In genomic region chr10:21382914-21383313, GRCm38 (mm10) we compare ENCODE assay signal across 9 mouse cellular contexts. TPM values are rescaled to one million over a fixed set of nuclear protein-coding genes. Genes with fewer than 3 reads are reported as not detected.
DNase-seq lines count a peak whose midpoint lies in the region; ATAC-seq lines count a peak whose summit lies in the region.
"Had no signal": no experiment of that assay in that cellular context is flagged by ENCODE, and none has a peak within 500 bp of the region (broad histone marks: within the 10 kb centered on the region; RNA-seq: fewer than 3 reads in every experiment).

No protein-coding gene starts in this region.

- WGBS in neural tube, embryonic 11.5 days, result 32% methylated on average over 6 of the region's 6 CpGs
- 24% methylated on average over 6 of the region's 6 CpGs for WGBS in neural tube, embryonic 15.5 days

- H3K36me3 ChIP-seq in neural tube, embryonic 11.5 days (ENCODE audit: control insufficient read depth, insufficient read depth, low read length), result no peaks in the 10 kb centered on the region
- H3K36me3 ChIP-seq in neural tube, embryonic 15.5 days, result no peaks in the 10 kb centered on the region
- H3K36me3 ChIP-seq: limb, embryonic 13.5 days had no signal

- no peak overlapping the region for H3K9ac ChIP-seq in neural tube, embryonic 11.5 days (ENCODE audit: low read length)
- no peak overlapping the region for H3K9ac ChIP-seq in neural tube, embryonic 15.5 days (replicated peaks)
- H3K9ac ChIP-seq: limb, embryonic 13.5 days had no signal

- no peaks in the 10 kb centered on the region for H3K27me3 ChIP-seq in neural tube, embryonic 11.5 days (ENCODE audit: control insufficient read depth, insufficient read depth, low read length)
- no peaks in the 10 kb centered on the region for H3K27me3 ChIP-seq in neural tube, embryonic 15.5 days (replicated peaks)

- no peak overlapping the region for H3K4me3 ChIP-seq in neural tube, embryonic 11.5 days (ENCODE audit: low read depth, low read length)
- no peak overlapping the region for H3K4me3 ChIP-seq in neural tube, embryonic 15.5 days (replicated peaks)
- H3K4me3 ChIP-seq: limb, embryonic 13.5 days had no signal

- no peak overlapping the region for H3K27ac ChIP-seq in neural tube, embryonic 11.5 days (ENCODE audit: low read depth, low read length)
- H3K27ac ChIP-seq in neural tube, embryonic 15.5 days (replicated peaks), result no peak overlapping the region
- H3K27ac ChIP-seq: limb, embryonic 13.5 days had no signal

- H3K4me2 ChIP-seq in neural tube, embryonic 11.5 days (ENCODE audit: low read depth), result no peak overlapping the region
- H3K4me2 ChIP-seq in neural tube, embryonic 15.5 days, result no peak overlapping the region
- H3K4me2 ChIP-seq: limb, embryonic 13.5 days had no signal

- H3K9me3 ChIP-seq in neural tube, embryonic 11.5 days (ENCODE audit: control insufficient read depth, low read length), result no peaks in the 10 kb centered on the region
- H3K9me3 ChIP-seq in neural tube, embryonic 15.5 days (replicated peaks), result no peaks in the 10 kb centered on the region
- H3K9me3 ChIP-seq: limb, embryonic 13.5 days had no signal

- no peak for ATAC-seq in neural tube, embryonic 11.5 days (ENCODE audit: insufficient read depth, low FRiP score, low TSS enrichment)
- no peak; the same call in 1 of the 2 replicates for ATAC-seq in neural tube, embryonic 15.5 days (ENCODE audit: low FRiP score)
- peak; percentile 79 for ATAC-seq in granulocyte monocyte progenitor cell, adult 5-6 weeks (replicated peaks; ENCODE audit: poor library complexity, severe bottlenecking)

- H3K4me1 ChIP-seq in neural tube, embryonic 11.5 days (ENCODE audit: control insufficient read depth, insufficient read depth, low read length), result no peaks in the 10 kb centered on the region
- no peaks in the 10 kb centered on the region for H3K4me1 ChIP-seq in neural tube, embryonic 15.5 days
- H3K4me1 ChIP-seq: limb, embryonic 13.5 days had no signal

- peak; percentile 54 for DNase-seq in gastrocnemius, adult 18-20 months (ENCODE audit: low spot score)
- DNase-seq in gastrocnemius, postnatal 4 days (ENCODE audit: low spot score in 2 of 2), result no peak
- DNase-seq in neural tube, embryonic 11.5 days (ENCODE audit: low spot score), result peak; percentile 24
- peak; percentile 15 to 55 for DNase-seq in adrenal gland, postnatal 36 days
- peak; percentile 57 for DNase-seq in mesoderm, embryonic 11.5 days (ENCODE audit: low read depth, low spot score)
- DNase-seq in frontal cortex, postnatal 10 days (ENCODE audit: low spot score in 2 of 2), result no peak

RNA-seq across cellular contexts. Expression of gene Aldh8a1, which starts 5.8 kb away (rescaled TPM):
- total RNA-seq in gastrocnemius, adult 18-20 months (2021), result not detected
- under 1 TPM; 0.15 to 0.26 TPM for total RNA-seq in gastrocnemius, postnatal 4 days (2021)
- not detected in 2 replicates for polyA plus RNA-seq in neural tube, embryonic 11.5 days (2014; fragmentation: Nextera tagmentation; extraction: Ambion mirVana)
- polyA plus RNA-seq in neural tube, embryonic 15.5 days (2015; fragmentation: Nextera tagmentation; extraction: Ambion mirVana), result 0.06 and 0.18 TPM in 2 replicates
- not detected for total RNA-seq in adrenal gland, postnatal 36 days (2021)
- not detected in 2 replicates for total RNA-seq in granulocyte monocyte progenitor cell, adult 5-6 weeks (2014; fragmentation: Nextera tagmentation)
- not detected in 2 replicates for total RNA-seq in granulocyte monocyte progenitor cell, adult 5-6 weeks (2017)

Comparison
In these comparisons a context has a peak if more than half of its experiments do, and no peak if none do; other contexts are left out.
1. DNase-seq: peak in gastrocnemius, adult 18-20 months (single experiment), neural tube, embryonic 11.5 days (single experiment), adrenal gland, postnatal 36 days (2 of 2) and mesoderm, embryonic 11.5 days (single experiment); none in gastrocnemius, postnatal 4 days (0 of 2) and frontal cortex, postnatal 10 days (0 of 2).